Mouse (Mus musculus): ENCODE data around the gene Nprl2.
"Not testable (repeated sequence)": the region's sequence is repeated elsewhere in the genome, so short reads cannot be mapped to it uniquely, and the experiment has no call there.

Nprl2 gene

GRCm38 (mm10) chr9:107553541-107554318 is 11.7 kb downstream of the Nprl2 start:
- peak in 1 of 2 experiments; percentile 53 for DNase-seq

GRCm38 (mm10) chr9:107554319-107554825 is 12.3 kb downstream of the Nprl2 start:
- DNase-seq = peak; percentile 94

DNA sequence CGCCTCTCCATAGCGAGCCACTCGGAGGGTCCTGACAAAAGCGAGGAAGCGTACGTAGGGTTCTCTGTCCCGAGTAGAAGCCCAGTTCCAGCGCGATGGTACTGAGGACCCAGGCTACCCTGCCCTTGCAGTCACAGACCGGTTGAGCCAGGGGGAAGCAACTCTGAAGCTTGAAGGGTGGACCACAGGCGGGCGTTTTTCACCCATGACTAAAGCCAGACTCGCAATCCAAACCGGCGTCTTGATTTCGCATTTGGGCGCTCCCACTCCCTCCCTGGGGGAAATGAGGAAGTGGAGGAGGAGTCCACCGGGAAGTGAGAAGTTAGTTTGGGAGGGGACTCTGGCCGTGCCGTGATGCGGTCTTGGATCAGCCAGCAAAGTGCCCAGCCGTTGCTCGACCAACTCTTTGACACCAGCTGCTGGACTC is 13.0 kb downstream of the Nprl2 start:
- DNase-seq = no peak

DNA sequence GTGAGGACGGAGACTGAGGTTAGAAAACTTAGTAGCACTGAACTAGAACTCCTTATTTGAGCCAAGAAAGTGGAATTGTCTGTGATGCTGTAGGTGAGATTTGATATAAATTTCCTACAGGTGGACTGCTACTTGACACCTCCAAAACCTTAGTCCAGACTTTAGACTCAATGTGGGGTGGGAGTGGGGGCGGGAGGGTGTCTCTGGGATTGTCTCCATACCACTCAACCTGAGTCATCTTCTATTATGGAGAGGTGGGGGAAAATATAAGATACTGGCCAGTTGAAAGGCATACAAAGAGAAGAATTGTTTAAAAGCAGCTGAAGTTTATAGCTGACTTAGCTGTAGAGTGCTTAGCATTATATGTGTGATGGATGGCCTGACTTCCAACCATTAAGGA is 13.7 kb downstream of the Nprl2 start:
- DNase-seq = no peak

- no peak for DNase-seq
Observed at GRCm38 (mm10) chr9:107556346-107556745, 14.3 kb downstream of the Nprl2 start.

DNA sequence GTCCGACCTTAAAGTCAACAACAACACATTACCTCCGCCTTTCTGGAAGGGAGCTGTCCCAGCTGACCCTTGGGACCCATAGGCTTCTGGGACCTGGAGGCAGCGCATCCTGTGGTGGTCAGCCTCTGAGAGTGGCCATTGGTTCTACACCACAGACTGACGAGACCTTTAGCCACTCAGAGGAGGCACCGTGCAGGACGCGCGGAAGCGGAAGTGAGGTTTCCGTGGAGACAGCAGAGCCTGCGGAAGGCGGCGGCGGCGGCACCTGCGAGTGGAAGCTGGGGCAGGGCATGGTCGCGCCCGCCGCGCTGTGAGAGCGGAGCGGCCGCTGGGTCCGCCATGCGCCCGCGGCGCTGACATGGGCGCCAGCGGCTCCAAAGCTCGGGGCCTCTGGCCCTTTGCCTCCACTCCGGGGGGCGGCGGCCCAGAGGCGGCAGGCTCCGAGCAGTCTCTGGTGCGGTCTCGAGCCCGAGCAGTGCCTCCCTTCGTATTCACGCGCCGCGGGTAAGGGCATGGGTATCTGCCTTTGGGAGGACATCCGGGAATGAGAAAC is 21.1 kb downstream of the Nprl2 start, which contains the start of gene Tusc2:
TSS of gene Tusc2 (plus strand) at position 227 of the 553 bp plus-strand sequence.
- DNase-seq = peak; percentile 92 to 99

DNA sequence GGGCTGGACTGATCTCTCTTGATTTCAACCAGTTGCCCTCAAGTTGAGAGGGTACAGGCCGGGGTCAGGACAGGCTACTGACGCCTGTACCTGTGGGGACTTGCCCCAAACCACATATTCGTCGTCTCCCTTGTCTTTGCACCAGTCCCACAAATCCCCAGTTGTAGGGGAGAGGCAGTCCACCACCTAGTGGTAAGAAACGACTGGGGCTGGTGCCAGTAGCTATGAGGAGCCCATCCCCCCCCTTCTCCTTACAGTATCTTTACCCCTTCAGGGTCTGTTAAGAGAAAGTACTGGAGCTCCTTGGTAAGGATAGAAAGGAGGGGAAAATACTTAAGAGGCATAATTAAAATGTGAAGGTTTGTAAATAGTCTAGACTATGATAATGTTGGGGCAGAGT is 23.5 kb downstream of the Nprl2 start:
- DNase-seq = not testable (repeated sequence)

GRCm38 (mm10) chr9:107566041-107566709 is 24.1 kb downstream of the Nprl2 start:
- DNase-seq = peak; percentile 82 to 83

GRCm38 (mm10) chr9:107566855-107567254 is 24.8 kb downstream of the Nprl2 start:
- no peak for DNase-seq

DNA sequence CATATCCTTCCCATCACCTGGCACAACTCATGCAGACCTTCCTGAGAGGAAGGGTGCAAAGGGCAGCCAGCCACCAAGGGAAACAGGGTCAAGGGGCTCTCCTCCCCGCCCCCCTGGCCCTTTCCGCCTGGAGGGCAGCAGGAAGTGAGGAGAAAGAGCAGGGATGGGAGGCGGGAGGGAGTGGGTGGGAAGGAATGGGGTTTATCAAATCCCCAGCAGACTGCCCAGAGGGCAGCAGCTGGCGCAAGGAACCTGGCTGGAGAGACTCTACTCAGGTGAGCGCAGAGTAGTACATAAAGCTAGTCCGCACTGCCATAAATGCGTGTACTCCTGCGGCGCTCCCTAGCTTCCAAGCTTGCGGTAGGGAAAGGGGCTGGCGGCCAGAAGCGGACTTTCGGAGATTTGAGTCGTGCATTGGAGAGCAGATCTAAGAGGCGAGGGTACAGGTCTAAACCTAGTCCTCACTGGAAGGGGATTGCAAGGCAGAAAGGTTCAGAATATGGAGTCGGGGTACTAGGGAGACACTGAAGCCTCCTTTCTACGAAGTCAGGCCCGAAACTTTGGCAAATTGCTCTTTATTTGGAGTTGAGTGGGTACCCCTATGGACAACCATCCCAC is 25.8 kb downstream of the Nprl2 start, which contains the start of gene Hyal2:
TSS of gene Hyal2 (plus strand) at position 244 of the 618 bp plus-strand sequence.
- peak; percentile 19 to 23 for DNase-seq

DNA sequence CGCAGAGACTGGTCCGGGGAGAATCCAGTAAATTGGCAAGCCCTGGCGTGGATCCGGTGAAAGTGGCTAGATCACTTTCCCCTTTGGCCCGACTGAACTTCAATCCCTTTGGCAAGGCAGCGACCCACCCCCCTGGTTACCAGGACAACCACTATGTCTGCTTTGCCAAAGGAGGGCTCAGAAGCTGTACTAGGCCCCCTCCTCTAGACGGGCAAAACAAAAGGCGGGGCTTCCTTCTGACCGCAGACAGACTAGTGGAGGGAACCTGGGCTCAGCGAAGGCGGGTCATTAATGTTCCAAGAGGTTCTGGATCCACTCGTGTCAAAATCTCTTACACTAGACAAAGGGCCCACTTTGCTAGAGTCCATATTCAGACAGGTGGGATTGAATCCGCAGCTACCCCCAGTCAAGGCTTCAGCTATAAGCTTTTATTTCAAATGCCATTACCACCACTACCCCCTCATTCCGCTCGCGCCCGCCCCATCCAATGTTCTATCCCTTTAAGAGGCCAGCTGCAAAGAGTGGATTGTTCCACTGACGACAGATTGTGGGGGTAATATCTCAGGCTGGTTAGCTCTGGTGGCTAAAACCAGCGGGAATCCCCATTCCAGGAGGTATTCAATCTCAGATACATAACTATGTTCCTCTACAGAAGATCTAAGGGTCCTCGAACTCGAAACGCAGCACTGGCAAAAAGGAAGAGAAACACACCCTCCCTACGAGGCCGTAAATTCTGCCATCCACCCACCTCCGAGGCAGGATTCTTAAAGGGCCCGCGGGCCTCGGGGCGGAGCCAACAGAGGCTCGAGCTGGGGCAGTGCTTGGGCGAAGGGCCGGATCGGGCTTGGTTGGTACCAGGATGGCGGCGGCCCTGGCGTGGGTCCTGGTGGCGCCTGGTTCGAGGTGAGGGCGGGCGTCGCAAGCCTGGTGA is 26.6 kb downstream of the Nprl2 start:
- peak; percentile 80 to 82 for DNase-seq

DNA sequence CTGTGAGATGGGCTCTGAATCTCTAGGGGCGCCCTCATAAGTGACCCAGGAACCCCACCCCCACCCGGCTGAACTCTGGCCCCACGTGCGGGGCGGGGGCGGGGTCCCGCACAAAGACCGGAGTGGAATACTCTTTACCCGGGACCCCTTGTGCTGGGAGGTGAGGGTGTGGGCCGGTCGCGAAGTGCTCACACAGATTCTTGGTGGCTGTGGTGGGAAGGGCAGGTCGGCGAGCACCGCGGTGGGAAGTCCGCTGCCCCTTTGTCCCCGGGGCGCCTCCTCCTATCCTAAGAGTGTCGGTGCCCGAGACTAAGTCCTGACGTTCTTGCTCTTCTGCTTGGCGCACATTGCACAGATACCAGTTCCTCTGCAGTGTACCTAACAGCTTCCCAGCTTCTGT is 27.2 kb downstream of the Nprl2 start:
- peak in 1 of 2 experiments; percentile 30 for DNase-seq

DNA sequence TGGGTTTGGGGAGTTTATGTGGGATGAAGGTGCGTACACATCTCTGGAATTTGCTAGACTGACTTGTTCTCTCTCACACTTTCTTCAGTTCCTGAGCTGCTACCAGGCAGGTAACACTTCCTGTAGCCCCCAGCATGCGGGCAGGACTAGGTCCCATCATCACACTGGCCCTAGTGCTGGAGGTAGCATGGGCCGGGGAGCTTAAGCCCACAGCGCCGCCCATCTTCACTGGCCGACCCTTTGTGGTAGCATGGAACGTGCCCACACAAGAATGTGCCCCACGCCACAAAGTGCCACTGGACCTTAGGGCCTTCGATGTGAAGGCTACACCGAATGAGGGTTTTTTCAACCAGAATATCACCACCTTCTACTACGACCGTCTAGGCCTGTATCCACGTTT is 28.0 kb downstream of the Nprl2 start:
- DNase-seq = peak in 1 of 2 experiments; percentile 29

GRCm38 (mm10) chr9:107570845-107571244 is 28.8 kb downstream of the Nprl2 start:
- DNase-seq = peak in 1 of 2 experiments; percentile 25

GRCm38 (mm10) chr9:107571534-107572326 is 29.7 kb downstream of the Nprl2 start:
- no peak for DNase-seq

DNA sequence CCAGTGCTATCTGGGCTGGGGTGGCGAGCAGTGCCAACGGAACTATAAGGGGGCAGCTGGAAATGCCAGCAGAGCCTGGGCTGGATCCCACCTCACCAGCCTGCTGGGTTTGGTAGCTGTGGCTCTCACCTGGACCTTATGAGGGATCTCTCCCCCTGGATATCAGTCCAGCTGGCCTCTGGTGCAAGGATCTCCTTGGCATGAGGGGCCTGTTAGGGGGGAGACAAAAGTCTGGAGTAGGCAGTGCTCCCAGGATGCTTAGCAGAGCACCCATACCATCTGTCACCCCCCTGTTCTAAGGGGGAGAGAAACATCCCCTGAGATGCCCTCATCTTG is 30.3 kb downstream of the Nprl2 start:
- no peak for DNase-seq

DNA sequence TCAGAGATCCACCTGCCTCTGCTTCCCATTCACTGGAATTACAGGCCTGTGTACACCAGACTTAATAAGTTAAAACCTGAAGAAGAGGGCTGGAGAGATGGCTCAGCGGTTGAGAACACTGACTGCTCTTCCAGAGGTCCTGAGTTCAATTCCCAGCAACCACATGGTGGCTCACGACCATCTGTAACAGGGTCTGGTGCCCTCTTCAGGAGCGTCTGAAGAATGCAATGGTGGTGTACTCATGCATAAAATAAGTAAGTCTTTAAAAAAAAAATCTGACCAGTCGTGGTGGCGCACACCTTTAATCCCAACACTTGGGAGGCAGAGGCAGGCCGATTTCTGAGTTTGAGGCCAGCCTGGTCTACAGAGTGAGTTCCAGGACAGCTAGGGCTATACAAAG is 31.7 kb downstream of the Nprl2 start:
- DNase-seq = not testable (repeated sequence)

GRCm38 (mm10) chr9:107575579-107576356 is 33.7 kb downstream of the Nprl2 start:
- peak in 1 of 2 experiments; percentile 44 for DNase-seq

- DNase-seq = peak in 1 of 2 experiments; percentile 36
Observed at GRCm38 (mm10) chr9:107576357-107577107, 34.5 kb downstream of the Nprl2 start, which contains the start of gene Hyal1. Gene Hyal1, plus strand, starts transcription at chr9:107576927.
